Mouse (Mus musculus): ENCODE data around the gene Pald1. TPM values are rescaled to one million over a fixed set of nuclear protein-coding genes. Genes with fewer than 3 reads are reported as not detected.
A peak's percentile ranks its signal among the peaks of the same experiment; 100 is the strongest.

The Pald1 gene
- 10 to 100 TPM; 17.6 to 18.8 TPM for total RNA-seq (2021)

DNA sequence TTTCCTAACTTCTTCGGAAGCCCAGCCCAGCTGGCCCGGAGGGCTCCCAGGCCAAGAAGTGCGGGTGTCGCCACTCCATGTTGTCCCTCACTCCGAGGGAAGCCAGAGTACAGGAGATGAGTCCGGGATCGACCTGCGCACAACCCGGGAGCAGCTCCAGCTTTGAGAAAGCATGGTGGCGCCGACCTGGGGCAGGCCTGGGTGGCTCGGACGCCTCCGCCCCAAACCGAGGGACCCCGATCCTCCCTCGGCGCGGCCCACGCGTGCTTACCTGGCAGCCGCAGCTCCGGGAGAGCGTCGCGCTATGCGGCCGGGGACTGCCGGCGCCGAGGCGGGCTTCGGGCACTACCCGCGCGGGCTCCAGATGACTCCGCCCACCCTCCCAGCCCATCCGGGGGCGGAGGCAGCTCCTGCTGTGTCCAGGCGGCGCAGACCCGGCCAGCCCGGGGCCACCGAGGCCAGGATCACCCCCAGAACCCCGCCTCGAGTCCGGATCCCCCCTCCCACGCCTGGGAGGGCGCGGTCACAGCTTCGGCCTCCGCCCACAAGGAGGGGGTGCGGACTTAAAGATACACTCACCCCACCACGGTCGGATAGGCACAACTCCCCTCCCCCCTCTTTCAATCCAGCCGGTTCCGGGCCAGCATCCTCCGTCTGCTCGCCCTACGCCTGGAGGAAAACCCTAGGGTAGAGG, at the start of gene Pald1:
TSS of gene Pald1 (minus strand) at position 510 of the 694 bp plus-strand sequence.
- peak; percentile 40 to 91 for DNase-seq (ENCODE audit: extremely low spot score in 1 of 2, low spot score in 2 of 2)
- intact Hi-C loops (cut with DNase I): no loop called here

- intact Hi-C loops (cut with DNase I): no loop called here
- DNase-seq (ENCODE audit: extremely low spot score in 1 of 2, low spot score in 2 of 2): peak; percentile 56 to 57
Observed at GRCm38 (mm10) chr10:61431375-61431774, 48.0 kb upstream of the Pald1 start.

GRCm38 (mm10) chr10:61429043-61429442, 45.7 kb upstream of the Pald1 start:
- intact Hi-C loops (cut with DNase I): no loop called here

DNA sequence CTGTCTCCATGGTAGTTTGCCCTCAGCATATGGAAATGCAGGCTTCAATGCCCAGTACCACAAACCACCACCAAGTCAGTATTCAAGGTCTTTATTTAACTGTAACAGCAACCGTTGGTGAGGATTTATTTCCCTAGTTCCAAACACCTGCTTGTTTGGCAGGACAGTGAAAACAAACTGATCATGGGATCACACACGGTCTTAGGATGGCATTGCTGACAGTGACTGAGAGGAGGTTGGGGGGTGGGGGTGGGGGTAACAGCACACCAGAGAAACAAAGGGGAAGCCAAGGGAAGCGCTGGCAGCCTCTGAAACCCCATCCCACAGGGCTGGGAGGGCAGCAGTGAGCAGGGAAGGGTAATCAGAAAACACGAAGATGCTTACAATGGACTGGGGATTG, 45.1 kb upstream of the Pald1 start:
- intact Hi-C loops (cut with DNase I): no loop called here
- no peak for DNase-seq (ENCODE audit: extremely low spot score in 1 of 2, low spot score in 2 of 2)

More at GRCm38 (mm10) chr10:61429043-61429442, 45.7 kb upstream of the Pald1 start:
- DNase-seq (ENCODE audit: extremely low spot score in 1 of 2, low spot score in 2 of 2): no peak

GRCm38 (mm10) chr10:61427951-61428350, 44.6 kb upstream of the Pald1 start:
- intact Hi-C loops (cut with DNase I): no loop called here
- no peak for DNase-seq (ENCODE audit: extremely low spot score in 1 of 2, low spot score in 2 of 2)

DNA sequence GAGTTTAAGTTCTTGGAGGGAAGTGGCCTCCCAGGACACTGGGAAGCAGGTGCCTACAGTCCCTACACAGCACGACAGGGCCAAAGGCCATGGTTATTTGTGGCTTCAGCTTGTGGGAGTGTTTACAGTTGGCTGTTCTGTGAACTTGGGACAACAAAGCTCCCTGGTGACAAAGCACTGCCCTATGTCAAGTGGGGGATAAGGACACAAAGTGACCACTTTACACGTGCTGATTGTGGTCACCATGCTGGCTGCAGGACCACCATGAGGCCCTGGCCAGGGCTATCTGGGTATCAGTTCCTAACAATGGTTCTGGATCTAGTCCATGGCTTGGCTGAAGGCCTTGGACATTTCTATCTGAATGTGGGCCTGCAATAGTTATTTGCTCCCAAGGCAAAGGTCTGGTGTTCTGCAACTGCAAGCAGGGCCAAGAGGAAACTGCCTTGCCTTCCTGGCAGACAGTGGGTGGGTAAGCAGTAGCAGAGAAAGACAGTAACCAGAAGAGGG, 43.0 kb upstream of the Pald1 start:
- peak in 1 of 2 experiments; percentile 58 for DNase-seq (ENCODE audit: extremely low spot score in 1 of 2, low spot score in 2 of 2)
- intact Hi-C loops (cut with DNase I): no loop called here

- no peak for DNase-seq (ENCODE audit: extremely low spot score in 1 of 2, low spot score in 2 of 2)
- intact Hi-C loops (cut with DNase I): no loop called here
Observed at GRCm38 (mm10) chr10:61425047-61425446, 41.7 kb upstream of the Pald1 start.

DNA sequence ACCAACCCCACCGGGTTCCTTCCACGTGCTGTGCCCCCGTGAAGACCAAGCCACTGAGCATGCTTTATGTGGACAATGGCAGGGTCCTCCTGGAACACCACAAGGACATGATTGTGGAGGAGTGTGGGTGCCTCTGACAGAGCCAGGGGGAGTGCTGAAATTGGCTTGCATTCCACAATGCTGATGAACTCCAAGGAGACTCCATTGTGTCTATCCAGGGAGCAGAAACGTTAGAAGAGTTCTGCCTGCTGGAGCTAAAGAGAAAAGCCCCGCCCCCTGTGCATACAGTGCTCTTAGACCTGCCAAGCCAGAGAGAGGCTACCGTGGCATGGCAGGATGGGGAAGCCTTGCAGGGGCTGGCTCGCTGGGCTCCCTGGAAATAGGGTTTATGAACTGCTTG, 41.2 kb upstream of the Pald1 start:
- intact Hi-C loops (cut with DNase I): no loop called here
- no peak for DNase-seq (ENCODE audit: extremely low spot score in 1 of 2, low spot score in 2 of 2)

- intact Hi-C loops (cut with DNase I): no loop called here
- DNase-seq (ENCODE audit: extremely low spot score in 1 of 2, low spot score in 2 of 2): peak in 1 of 2 experiments; percentile 58
Observed at GRCm38 (mm10) chr10:61423289-61423688, 40.0 kb upstream of the Pald1 start.

GRCm38 (mm10) chr10:61422861-61423260, 39.5 kb upstream of the Pald1 start:
- peak in 1 of 2 experiments; percentile 41 for DNase-seq (ENCODE audit: extremely low spot score in 1 of 2, low spot score in 2 of 2)
- intact Hi-C loops (cut with DNase I): no loop called here

DNA sequence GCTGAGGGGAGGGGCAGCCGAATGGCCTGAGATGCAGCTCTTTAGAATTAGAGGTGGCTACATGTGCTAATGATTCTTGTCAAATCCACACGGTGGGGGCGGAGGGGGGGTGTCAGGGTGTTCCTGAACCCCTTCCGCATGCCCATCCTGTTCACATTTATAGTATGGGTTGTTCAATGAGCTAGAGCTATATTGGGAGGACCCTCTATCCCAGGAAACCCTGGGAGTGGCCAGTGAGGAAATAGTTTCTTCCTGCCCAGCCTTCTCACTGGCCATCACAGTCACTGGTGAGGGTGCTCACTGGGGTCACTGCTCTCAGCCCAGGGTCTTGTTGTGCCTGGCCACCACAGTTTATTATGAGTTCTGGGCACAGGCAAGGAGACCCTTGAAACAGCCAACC, 36.7 kb upstream of the Pald1 start:
- no peak for DNase-seq (ENCODE audit: extremely low spot score in 1 of 2, low spot score in 2 of 2)
- intact Hi-C loops (cut with DNase I): no loop called here

DNA sequence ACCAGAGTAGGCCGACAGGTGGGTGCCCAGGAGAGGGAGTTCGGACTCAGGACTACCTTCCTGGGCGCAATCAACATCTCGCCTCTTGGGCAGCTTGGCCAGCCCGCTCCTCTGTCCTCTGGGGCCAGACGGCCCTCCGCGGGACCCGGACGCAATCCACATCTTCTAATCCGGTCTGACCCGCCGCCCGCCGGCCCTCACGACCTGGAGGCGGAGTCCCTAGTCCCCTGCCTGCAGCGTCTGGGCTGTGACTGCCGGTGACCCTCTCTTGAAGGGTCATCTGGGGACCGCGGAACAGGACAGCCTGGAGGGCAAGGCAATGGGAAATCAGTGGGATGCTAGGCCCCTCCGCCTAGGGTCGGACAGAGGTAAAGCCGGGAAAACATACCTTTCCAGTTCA, 35.8 kb upstream of the Pald1 start:
- peak in 1 of 2 experiments; percentile 45 for DNase-seq (ENCODE audit: extremely low spot score in 1 of 2, low spot score in 2 of 2)

GRCm38 (mm10) chr10:61418131-61418900, 35.0 kb upstream of the Pald1 start:
- intact Hi-C loops (cut with DNase I): no loop called here
- DNase-seq (ENCODE audit: extremely low spot score in 1 of 2, low spot score in 2 of 2): peak in 1 of 2 experiments; percentile 36

More for the DNA sequence above, 35.8 kb upstream of the Pald1 start:
- intact Hi-C loops (cut with DNase I): no loop called here

GRCm38 (mm10) chr10:61417672-61418071, 34.3 kb upstream of the Pald1 start, which contains the start of gene Nodal:
Gene Nodal, plus strand, starts transcription at chr10:61417972.
- no peak for DNase-seq (ENCODE audit: extremely low spot score in 1 of 2, low spot score in 2 of 2)
- intact Hi-C loops (cut with DNase I): no loop called here

DNA sequence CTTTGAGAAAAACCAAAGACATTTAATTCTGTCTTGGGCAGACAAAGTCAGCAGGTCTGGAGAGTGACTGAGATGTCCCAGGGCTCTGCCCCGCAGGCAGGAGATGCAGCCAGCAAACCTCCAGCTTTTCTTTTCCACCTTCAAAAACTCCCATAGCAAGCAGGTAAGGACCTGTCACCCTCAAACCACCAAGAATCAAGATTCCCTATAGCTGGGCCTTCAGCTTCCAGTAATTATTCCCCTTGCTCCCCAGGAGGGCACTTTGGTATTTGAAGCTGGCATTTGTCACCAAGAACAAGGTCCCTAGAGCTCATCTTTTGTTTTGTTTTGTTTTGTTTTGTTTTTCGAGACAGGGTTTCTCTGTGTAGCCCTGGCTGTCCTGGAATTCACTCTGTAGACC, 33.7 kb upstream of the Pald1 start:
- DNase-seq (ENCODE audit: extremely low spot score in 1 of 2, low spot score in 2 of 2): no peak
- intact Hi-C loops (cut with DNase I): no loop called here

- no peak for DNase-seq (ENCODE audit: extremely low spot score in 1 of 2, low spot score in 2 of 2)
- intact Hi-C loops (cut with DNase I): no loop called here
Observed at GRCm38 (mm10) chr10:61416561-61416960, 33.2 kb upstream of the Pald1 start.

DNA sequence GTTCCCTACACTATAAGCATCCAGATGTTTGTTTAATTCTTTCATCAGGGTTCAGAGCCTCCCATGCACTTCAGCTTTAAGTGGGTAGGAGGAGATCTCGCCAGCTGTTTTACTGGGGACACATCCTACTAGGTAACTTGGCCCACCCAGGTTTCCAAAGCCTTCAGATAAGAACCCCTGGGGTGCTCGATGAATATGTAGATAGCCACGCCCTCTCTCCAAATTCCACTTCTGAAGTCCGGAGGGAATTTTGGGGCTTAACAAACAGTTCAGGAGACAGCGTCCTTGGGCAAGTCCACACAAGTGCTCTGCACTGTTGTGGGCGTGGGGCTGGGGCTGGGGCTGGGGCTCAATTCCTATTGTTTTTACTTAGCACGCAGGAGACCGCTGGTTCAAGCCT, 32.6 kb upstream of the Pald1 start:
- DNase-seq (ENCODE audit: extremely low spot score in 1 of 2, low spot score in 2 of 2): no peak
- intact Hi-C loops (cut with DNase I): no loop called here

GRCm38 (mm10) chr10:61415240-61415639, 31.9 kb upstream of the Pald1 start:
- intact Hi-C loops (cut with DNase I): no loop called here
- no peak for DNase-seq (ENCODE audit: extremely low spot score in 1 of 2, low spot score in 2 of 2)

DNA sequence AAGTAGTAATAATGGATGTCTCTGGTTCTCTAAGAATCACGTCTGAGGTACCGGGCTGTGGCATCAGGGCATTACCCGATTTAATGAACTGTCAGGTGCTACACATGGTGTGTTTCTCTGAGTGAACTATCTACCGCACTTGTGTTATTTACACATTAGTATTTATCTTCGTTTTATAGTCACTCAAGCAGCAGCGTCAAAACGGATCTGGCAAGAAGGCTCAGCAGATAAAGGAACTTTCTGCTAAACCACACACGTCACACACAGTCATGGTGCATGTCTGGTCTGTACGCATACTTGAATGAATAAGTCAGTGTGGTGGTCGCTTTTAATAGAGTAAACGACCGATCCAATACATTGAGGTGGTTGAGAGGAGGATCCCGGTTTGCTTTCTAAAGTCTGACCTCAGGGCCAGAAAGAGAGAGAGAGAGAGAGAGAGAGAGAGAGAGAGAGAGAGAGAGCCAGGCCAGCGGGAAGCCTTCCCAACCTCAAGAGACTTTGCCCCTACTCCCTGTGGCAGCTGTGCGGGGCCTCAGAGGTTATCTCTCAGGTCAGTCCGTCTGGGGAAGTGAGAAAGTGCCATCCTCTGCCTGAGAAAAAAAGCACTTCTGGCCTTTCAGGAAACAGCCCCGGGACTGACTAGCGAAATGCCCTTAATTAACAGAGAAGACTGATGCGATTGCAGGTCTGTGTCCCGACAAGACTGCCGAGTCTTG, 29.7 kb upstream of the Pald1 start:
- no peak for DNase-seq (ENCODE audit: extremely low spot score in 1 of 2, low spot score in 2 of 2)
- intact Hi-C loops (cut with DNase I): no loop called here

Measured in left cerebral cortex, postnatal 10 days (tissue).